Mouse (Mus musculus) left cerebral cortex, postnatal 14 days (tissue): ENCODE data around the gene 1700001K19Rik. TPM values are rescaled to one million over a fixed set of nuclear protein-coding genes. Genes with fewer than 3 reads are reported as not detected.

Source experiments
- DNase-seq, 2 experiments: peaks; one replicate each; pipeline ENCODE4 v3.0.0; 2021 to 2022; ENCODE audit warnings: low spot score in 2 of 2, mixed read lengths in 1 of 2
- intact Hi-C: fragments of 180-260 bp; cut with DNase I; formaldehyde crosslinking; loops from one replicate; pipeline ENCODE4 v1.15.1; 2025
- microRNA-seq, 2 experiments: library from miRNA; unstranded; fragments of <30 nt; microRNA quantifications; one replicate each; pipeline ENCODE4 v1.2.0; 2022
- total RNA-seq, 2 experiments: library from RNA; stranded (reverse); gene quantifications; 2 replicates each; pipeline ENCODE4 v1.2.3; 2021

Gene 1700001K19Rik
- total RNA-seq, 2 experiments from 2014 or later: not detected

DNA sequence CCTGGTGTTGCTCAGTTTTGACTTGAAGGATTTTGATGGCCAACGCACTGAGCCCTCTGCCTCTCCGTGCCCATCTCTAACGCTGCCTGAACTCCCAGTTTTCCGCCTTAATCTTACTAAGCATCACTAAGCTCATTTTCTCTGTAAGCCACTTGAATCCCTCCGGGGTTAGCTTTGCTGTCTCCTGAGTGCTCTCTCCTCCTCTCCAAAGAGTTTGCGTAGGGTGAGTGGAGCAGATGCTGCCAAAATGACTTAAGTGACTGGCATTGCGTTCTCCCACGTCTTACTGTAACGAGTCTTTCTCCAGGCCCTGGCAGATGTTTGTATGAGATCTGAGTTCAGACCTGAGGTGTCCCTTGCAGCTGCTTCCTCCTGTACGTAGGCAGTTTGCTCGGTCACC, 52.4 kb downstream of the 1700001K19Rik start:
- intact Hi-C loops: loop anchor here (5.0 kb wide), 1 partner anchor 37 kb away; no protein-coding TSS in a partner anchor
- DNase-seq: no peak

Small RNAs within 50 kb of the gene (microRNA-seq; reads per million reads assigned to microRNA genes)
- 0 reads per million in 2 experiments for gene Gm27299

Other genes with a start within 250 kb of the 1700001K19Rik start
- gene Ppp2r5c, start 235.5 kb downstream of the 1700001K19Rik start, total RNA-seq: 100 to 1,000 TPM; 242 to 247 TPM
- 100 to 1,000 TPM; 318 to 323 TPM for gene Dync1h1, start 81.2 kb downstream of the 1700001K19Rik start, total RNA-seq
- gene Hsp90aa1, start 20.1 kb upstream of the 1700001K19Rik start, total RNA-seq: 100 to 1,000 TPM; 953 to 962 TPM
- 10 to 100 TPM; 37.5 to 41.7 TPM for gene Wdr20, start 55.3 kb upstream of the 1700001K19Rik start, total RNA-seq
- 10 to 100 TPM; 10.7 to 12.8 TPM for gene Mok, start 158.3 kb upstream of the 1700001K19Rik start, total RNA-seq
- 1 to 10 TPM; 9.1 to 9.6 TPM for gene Zfp839, start 167.6 kb upstream of the 1700001K19Rik start, total RNA-seq
- gene Cinp, start 206.5 kb upstream of the 1700001K19Rik start, total RNA-seq: 100 to 1,000 TPM; 107 to 124 TPM
- gene Tecpr2, start 206.6 kb upstream of the 1700001K19Rik start, total RNA-seq: 10 to 100 TPM; 42.6 to 45.2 TPM